Mouse (Mus musculus) NIH3T3 (cell line): ENCODE data around the gene Gpr158.

Experiments
- DNase-seq: peaks from one replicate; pipeline ENCODE4 v3.0.0-alpha.2; 2012; ENCODE audit warnings: low read depth

The Gpr158 gene

GRCm38 (mm10) chr2:21632136-21632535, 264.8 kb downstream of the Gpr158 start:
- DNase-seq = no peak

- DNase-seq = no peak
Observed at GRCm38 (mm10) chr2:21665721-21666120, 298.4 kb downstream of the Gpr158 start.

- DNase-seq = no peak
Observed at GRCm38 (mm10) chr2:21676084-21676838, 308.9 kb downstream of the Gpr158 start.

- DNase-seq = no peak
Observed at GRCm38 (mm10) chr2:21676839-21677123, 309.4 kb downstream of the Gpr158 start.

- DNase-seq = no peak
Observed at GRCm38 (mm10) chr2:21680735-21681270, 313.5 kb downstream of the Gpr158 start.

GRCm38 (mm10) chr2:21684736-21685135, 317.4 kb downstream of the Gpr158 start:
- no peak for DNase-seq

- DNase-seq = no peak
Observed at GRCm38 (mm10) chr2:21693128-21693527, 325.8 kb downstream of the Gpr158 start.

- DNase-seq = no peak
Observed at GRCm38 (mm10) chr2:21693807-21694594, 326.7 kb downstream of the Gpr158 start.

GRCm38 (mm10) chr2:21728075-21728474, 360.7 kb downstream of the Gpr158 start:
- DNase-seq = no peak

- no peak for DNase-seq
Observed at GRCm38 (mm10) chr2:21783721-21784120, 416.4 kb downstream of the Gpr158 start.

- DNase-seq = peak; percentile 3
Observed at GRCm38 (mm10) chr2:21793156-21793555, 425.8 kb downstream of the Gpr158 start.

GRCm38 (mm10) chr2:21799616-21800015, 432.3 kb downstream of the Gpr158 start:
- DNase-seq = no peak

GRCm38 (mm10) chr2:21800045-21800444, 432.7 kb downstream of the Gpr158 start:
- DNase-seq = no peak

- DNase-seq = no peak
Observed at GRCm38 (mm10) chr2:21808510-21808909, 441.2 kb downstream of the Gpr158 start.

- DNase-seq = no peak
Observed at GRCm38 (mm10) chr2:21810431-21810830, 443.1 kb downstream of the Gpr158 start.

- DNase-seq = no peak
Observed at GRCm38 (mm10) chr2:21864061-21864460, 496.7 kb downstream of the Gpr158 start.
